Mouse (Mus musculus) forebrain, embryonic 10.5 days (tissue): ENCODE measurements around the gene Fbxo21. TPM values are rescaled to one million over a fixed set of nuclear protein-coding genes. Genes with fewer than 3 reads are reported as not detected.
A peak's percentile ranks its signal among the peaks of the same experiment; 100 is the strongest.

ENCODE experiments used
- DNase-seq: peaks from one replicate; pipeline ENCODE4 v3.0.0-alpha.2; 2017; ENCODE audit warnings: low spot score; ENCODE audit errors: extremely low spot score
- H3K27ac ChIP-seq: fragments of 300-500 bp; sonication (generic); 2 replicates; pipeline ENCODE4 v1.5.1; 2016; ENCODE audit warnings: mild to moderate bottlenecking
- H3K27me3 ChIP-seq: fragments of 300-500 bp; sonication (generic); 2 replicates; pipeline ENCODE4 v1.6.1; 2016; ENCODE audit warnings: mild to moderate bottlenecking; ENCODE audit not compliant: poor library complexity, severe bottlenecking
- H3K36me3 ChIP-seq: fragments of 300-500 bp; sonication (generic); replicated peaks from 2 replicates; pipeline ENCODE4 v1.6.1; 2016; ENCODE audit warnings: mild to moderate bottlenecking, moderate library complexity
- H3K4me1 ChIP-seq: fragments of 300-500 bp; sonication (generic); 2 replicates; pipeline ENCODE4 v1.6.1; 2016
- H3K4me3 ChIP-seq: fragments of 300-500 bp; sonication (generic); 2 replicates; pipeline ENCODE4 v1.5.1; 2016; ENCODE audit warnings: mild to moderate bottlenecking, moderate library complexity
- H3K9me3 ChIP-seq: fragments of 300-500 bp; sonication (generic); 2 replicates; pipeline ENCODE4 v1.6.1; 2016; ENCODE audit warnings: mild to moderate bottlenecking, moderate library complexity
- WGBS: fragments of 180-500 bp; shearing (Covaris S2); methylation state at CpG from one replicate; pipeline ENCODE4 v1.1.7; 2016; 5-methylcytosine and 5-hydroxymethylcytosine counted together
- polyA plus RNA-seq: library from polyadenylated mRNA; unstranded; fragments of >200 nt; fragmentation: Nextera tagmentation; extraction: Ambion mirVana; gene quantifications from 2 replicates; pipeline ENCODE4 v1.2.1, GENCODE M21; 2016

The Fbxo21 gene
- polyA plus RNA-seq, 1 experiment from 2014 or later: 107 TPM

DNA sequence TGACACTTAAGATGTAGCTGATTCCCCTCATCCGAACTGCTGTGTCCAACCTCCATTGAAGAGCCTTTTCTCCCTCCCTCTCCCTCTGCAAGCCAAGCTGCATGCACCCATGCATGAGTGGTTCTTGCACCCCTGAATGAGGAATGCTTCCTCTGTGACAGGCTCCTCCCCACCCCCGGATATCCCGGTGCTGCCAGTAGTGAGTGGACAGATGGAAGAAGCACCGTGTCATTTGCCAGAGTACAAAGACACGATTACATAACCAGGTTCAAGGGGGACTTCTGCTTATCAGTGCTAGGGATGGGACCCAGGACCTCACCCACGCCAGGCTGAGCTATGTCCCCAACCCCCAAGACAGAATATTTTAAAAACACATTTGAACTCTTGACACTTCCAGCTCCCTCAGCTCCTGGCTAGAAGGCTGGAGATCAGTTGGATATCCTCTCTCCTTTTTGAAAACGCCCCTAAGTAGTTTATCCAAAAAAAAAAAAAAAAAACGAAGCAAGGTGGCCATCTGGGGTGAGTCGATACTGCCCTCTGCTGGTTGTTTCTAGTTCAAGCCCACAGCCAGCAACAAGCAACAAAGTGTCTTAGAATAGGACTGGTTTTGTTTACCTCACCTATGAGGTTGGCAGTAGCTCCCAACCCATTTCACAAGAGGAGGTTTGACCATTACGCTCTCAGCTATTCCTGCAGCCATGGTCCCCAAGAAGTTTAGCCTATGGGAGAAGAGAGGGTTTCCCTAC is 20.7 kb upstream of the Fbxo21 start:
- H3K9me3 ChIP-seq: no peaks in the 10 kb centered on the region
- no peaks in the 10 kb centered on the region for H3K36me3 ChIP-seq
- DNase-seq: no peak
- H3K4me1 ChIP-seq: peaks cover 5% of the 10 kb centered on the region; the same call in 1 of the 2 replicates
- no peak overlapping the region for H3K27ac ChIP-seq
- no peak overlapping the region for H3K4me3 ChIP-seq
- WGBS: 49% methylated on average over 10 of the region's 10 CpGs
- no peaks in the 10 kb centered on the region for H3K27me3 ChIP-seq

DNA sequence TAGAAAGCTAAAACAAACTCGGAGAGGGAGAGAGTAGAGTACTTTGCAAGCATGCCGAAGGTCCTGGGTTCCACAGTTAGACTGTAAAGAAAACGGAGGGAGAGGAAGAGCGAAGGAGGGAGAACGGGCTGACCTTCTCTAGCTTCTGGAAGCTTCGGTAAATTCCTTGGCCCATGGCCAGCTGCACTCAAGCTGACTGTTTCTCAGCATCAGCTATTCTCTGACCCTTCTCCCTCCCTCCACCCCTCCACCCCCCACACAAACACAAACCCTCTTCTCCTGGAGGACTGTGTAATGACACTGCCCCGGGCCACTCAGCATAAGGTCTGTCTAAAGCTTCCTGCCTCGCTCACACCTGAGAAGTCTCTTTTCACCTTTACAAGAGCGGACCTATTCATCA is 11.8 kb upstream of the Fbxo21 start:
- Histone ChIP-seq H3K27me3 (no peaks in the 10 kb centered on the region), H3K4me1 (peaks cover 16% of the 10 kb centered on the region)
- WGBS: 67% methylated on average over 9 of the region's 9 CpGs

GRCm38 (mm10) chr5:117966956-117967355 is 9.6 kb upstream of the Fbxo21 start:
- Histone ChIP-seq H3K9me3 (peaks cover 2% of the 10 kb centered on the region; the same call in 1 of the 2 replicates), H3K27me3 (no peaks in the 10 kb centered on the region), H3K27ac (no peak overlapping the region), H3K36me3 (no peaks in the 10 kb centered on the region), H3K4me3 (no peak overlapping the region), H3K4me1 (peaks cover 16% of the 10 kb centered on the region)
- WGBS: 65% methylated on average over 9 of the region's 9 CpGs
- no peak for DNase-seq

More for the DNA sequence above, 11.8 kb upstream of the Fbxo21 start:
- DNase-seq: no peak
- Histone ChIP-seq H3K27ac (no peak overlapping the region), H3K9me3 (peaks cover 2% of the 10 kb centered on the region; the same call in 1 of the 2 replicates), H3K36me3 (no peaks in the 10 kb centered on the region), H3K4me3 (no peak overlapping the region)

GRCm38 (mm10) chr5:117967659-117968069 is 8.9 kb upstream of the Fbxo21 start:
- WGBS: 71% methylated on average over 4 of the region's 4 CpGs
- Histone ChIP-seq H3K36me3 (no peaks in the 10 kb centered on the region), H3K4me1 (peaks cover 16% of the 10 kb centered on the region), H3K27ac (no peak overlapping the region), H3K27me3 (no peaks in the 10 kb centered on the region), H3K4me3 (no peak overlapping the region), H3K9me3 (peaks cover 2% of the 10 kb centered on the region; the same call in 1 of the 2 replicates)
- no peak for DNase-seq

- Histone ChIP-seq H3K27me3 (no peaks in the 10 kb centered on the region), H3K27ac (no peak overlapping the region), H3K9me3 (peaks cover 2% of the 10 kb centered on the region; the same call in 1 of the 2 replicates), H3K36me3 (no peaks in the 10 kb centered on the region), H3K4me1 (peaks cover 4% of the 10 kb centered on the region), H3K4me3 (no peak overlapping the region)
- WGBS: 92% methylated on average over 10 of the region's 10 CpGs
- no peak for DNase-seq
Measured at GRCm38 (mm10) chr5:117969681-117970427, 6.7 kb upstream of the Fbxo21 start.

GRCm38 (mm10) chr5:117976263-117976656 is 270 bp upstream of the Fbxo21 start:
- H3K9me3 ChIP-seq: no peaks in the 10 kb centered on the region
- H3K4me1 ChIP-seq: peaks cover 30% of the 10 kb centered on the region
- peak overlapping the region; percentile 98 for H3K27ac ChIP-seq
- DNase-seq: no peak
- WGBS: 25% methylated on average over 19 of the region's 19 CpGs
- peaks cover 30% of the 10 kb centered on the region for H3K36me3 ChIP-seq
- peaks cover 5% of the 10 kb centered on the region; the same call in 1 of the 2 replicates for H3K27me3 ChIP-seq
- peak overlapping the region; percentile 99 for H3K4me3 ChIP-seq

DNA sequence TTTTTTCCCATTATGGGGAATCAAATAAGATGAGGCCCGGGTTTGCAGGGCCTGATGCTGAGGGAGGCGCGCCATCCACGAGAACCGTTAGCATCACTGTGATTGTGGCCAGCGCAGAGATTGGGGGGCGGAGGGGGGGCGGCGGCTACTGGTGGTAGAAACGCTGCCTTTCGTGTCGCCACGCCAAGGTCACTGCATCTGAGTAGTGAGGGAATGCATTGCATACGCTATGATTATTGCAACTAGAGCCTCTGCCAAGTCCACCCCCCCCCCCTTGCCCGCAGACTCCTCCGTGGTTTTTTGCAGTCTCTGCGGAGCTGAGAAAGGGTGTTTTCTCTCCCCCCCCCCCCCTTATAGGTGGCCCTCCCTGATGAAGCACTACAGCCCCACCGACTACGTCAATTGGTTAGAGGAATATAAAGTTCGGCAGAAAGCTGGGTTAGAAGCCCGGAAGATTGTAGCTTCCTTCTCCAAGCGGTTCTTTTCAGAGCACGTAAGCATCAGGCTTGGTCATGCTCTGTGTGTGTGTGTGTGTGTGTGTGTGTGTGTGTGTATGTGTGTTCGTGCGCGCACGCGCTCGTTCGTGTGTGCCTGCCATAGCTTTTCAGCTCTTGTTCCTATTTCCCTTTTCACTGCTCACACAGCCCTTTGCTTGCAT is 1.1 kb downstream of the Fbxo21 start:
- Histone ChIP-seq H3K27ac (peak overlapping the region; percentile 98), H3K9me3 (no peaks in the 10 kb centered on the region), H3K4me3 (peak overlapping the region; percentile 99), H3K4me1 (peaks cover 30% of the 10 kb centered on the region), H3K27me3 (peaks cover 5% of the 10 kb centered on the region; the same call in 1 of the 2 replicates), H3K36me3 (peaks cover 43% of the 10 kb centered on the region)
- WGBS: 26% methylated on average over 30 of the region's 30 CpGs
- no peak for DNase-seq

DNA sequence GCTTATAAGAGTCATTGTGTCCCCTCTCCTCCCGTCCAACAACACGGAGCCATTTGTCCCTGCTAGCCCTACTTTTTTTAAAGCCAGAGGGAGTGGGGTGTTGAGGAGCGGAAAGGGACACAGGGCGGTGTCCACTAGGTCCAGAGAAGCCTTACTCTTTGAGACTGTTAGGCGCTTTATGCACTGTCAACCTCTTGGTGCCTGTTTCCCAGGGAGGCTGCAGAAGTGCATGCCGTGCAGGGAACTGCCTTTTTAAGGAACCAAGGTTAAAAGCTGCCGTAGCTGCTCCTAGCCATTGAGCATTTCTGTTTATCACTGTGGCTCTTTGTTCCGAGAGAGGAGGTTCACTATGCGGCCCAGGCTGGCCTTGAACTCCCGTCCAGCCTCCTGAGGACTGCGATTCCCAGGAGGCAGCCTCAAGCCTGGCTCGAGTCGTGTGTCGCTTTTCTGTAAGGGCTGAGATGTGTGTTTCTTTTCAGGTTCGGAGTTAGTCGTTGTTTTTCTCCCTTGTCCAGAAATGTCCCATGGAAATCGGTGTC is 1.7 kb downstream of the Fbxo21 start:
- Histone ChIP-seq H3K36me3 (peaks cover 49% of the 10 kb centered on the region), H3K4me1 (peaks cover 31% of the 10 kb centered on the region), H3K9me3 (no peaks in the 10 kb centered on the region), H3K27me3 (peaks cover 5% of the 10 kb centered on the region; the same call in 1 of the 2 replicates), H3K4me3 (peak overlapping the region; percentile 99), H3K27ac (peak overlapping the region; percentile 98)
- peak; percentile 28 for DNase-seq
- 65% methylated on average over 17 of the region's 17 CpGs for WGBS

DNA sequence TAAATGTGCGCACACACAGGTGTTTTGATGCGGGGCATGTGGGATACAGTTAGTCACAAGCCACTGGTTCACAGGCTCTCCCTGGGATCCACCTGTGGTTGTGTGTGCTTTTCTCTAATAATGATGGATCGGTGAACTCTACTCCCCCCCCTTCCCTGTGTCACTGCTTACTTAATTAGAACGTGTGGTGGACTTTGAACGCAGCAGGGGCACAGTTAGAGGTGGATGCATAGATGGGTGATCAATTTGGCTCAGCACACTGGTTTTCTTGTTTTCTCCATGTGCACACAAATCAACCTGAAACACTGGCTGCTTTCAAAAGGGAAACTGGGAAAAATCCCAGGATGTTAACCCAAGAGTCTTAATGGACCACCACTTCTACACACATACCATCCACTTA is 2.6 kb downstream of the Fbxo21 start:
- DNase-seq: no peak
- Histone ChIP-seq H3K36me3 (peaks cover 58% of the 10 kb centered on the region), H3K27me3 (peaks cover 5% of the 10 kb centered on the region; the same call in 1 of the 2 replicates), H3K9me3 (no peaks in the 10 kb centered on the region), H3K27ac (no peak overlapping the region), H3K4me1 (peaks cover 39% of the 10 kb centered on the region), H3K4me3 (0 out of 2 replicates have a peak overlapping the region, but pooled peaks have one; percentile 99)
- WGBS: 89% methylated on average over 5 of the region's 5 CpGs

DNA sequence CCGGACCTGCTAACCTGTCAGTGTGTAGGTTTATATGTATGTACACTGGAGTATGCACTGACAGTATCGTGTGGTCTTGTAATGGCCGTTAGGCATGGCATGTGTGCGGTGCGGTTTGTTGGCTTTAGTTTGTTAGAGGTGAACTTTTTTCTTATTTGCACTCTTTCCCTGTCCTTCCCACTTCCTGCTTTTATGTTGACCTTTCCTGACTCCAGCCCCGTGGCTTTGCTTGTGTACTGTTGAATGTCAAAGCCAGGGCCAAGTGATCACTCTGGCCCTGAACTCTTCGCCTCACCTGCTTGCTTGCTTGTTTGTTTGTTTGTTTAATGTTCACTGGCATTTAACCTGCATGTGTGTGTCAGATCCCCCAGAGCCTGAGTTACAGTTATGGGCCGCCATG is 4.4 kb downstream of the Fbxo21 start:
- no peak for DNase-seq
- H3K4me1 ChIP-seq: peaks cover 39% of the 10 kb centered on the region
- no peak overlapping the region for H3K4me3 ChIP-seq
- H3K9me3 ChIP-seq: no peaks in the 10 kb centered on the region
- 95% methylated on average over 8 of the region's 8 CpGs for WGBS
- H3K27me3 ChIP-seq: no peaks in the 10 kb centered on the region
- peaks cover 76% of the 10 kb centered on the region for H3K36me3 ChIP-seq
- no peak overlapping the region for H3K27ac ChIP-seq

- no peak for DNase-seq
- no peaks in the 10 kb centered on the region for H3K27me3 ChIP-seq
- H3K4me1 ChIP-seq: peaks cover 34% of the 10 kb centered on the region
- WGBS: 94% methylated on average over 5 of the region's 5 CpGs
- no peaks in the 10 kb centered on the region for H3K9me3 ChIP-seq
- H3K4me3 ChIP-seq: no peak overlapping the region
- H3K36me3 ChIP-seq: peaks cover 86% of the 10 kb centered on the region
- no peak overlapping the region for H3K27ac ChIP-seq
Measured at GRCm38 (mm10) chr5:117981943-117982342, 5.4 kb downstream of the Fbxo21 start.

DNA sequence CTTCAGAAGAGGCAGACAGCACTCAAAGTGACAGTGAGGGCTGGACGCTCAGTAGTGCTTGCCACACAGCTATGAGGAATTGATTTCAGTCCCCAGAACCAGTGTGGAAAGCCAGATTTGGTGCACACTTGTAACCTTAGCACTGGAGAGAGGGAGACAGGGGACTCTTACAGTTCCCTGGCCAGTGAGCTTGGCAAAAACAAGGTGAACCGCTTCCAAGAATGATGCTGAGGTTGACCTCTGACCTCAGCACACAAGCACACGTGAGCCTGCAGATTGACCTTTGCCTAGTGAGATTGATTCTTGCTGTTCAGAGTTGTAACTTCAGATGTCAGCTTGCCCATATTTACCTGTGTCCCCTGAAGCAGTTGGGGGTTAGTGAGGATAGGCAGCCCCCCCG is 9.8 kb downstream of the Fbxo21 start:
- WGBS: 71% methylated on average over 4 of the region's 4 CpGs
- H3K4me3 ChIP-seq: no peak overlapping the region

More for the DNA sequence above, 9.8 kb downstream of the Fbxo21 start:
- Histone ChIP-seq H3K27me3 (no peaks in the 10 kb centered on the region), H3K27ac (no peak overlapping the region), H3K36me3 (peaks cover 100% of the 10 kb centered on the region), H3K9me3 (no peaks in the 10 kb centered on the region), H3K4me1 (peaks cover 8% of the 10 kb centered on the region)
- no peak for DNase-seq
